Mouse (Mus musculus) forebrain, embryonic 11.5 days (tissue): ENCODE data around the gene Gm21876. TPM values are rescaled to one million over a fixed set of nuclear protein-coding genes. Genes with fewer than 3 reads are reported as not detected.
"Not testable (repeated sequence)": the region's sequence is repeated elsewhere in the genome, so short reads cannot be mapped to it uniquely, and the experiment has no call there.

ENCODE experiments used
- ATAC-seq: fragments of 200-750 bp; cut with Nextera tagmentation; replicated peaks from 2 replicates; pipeline ENCODE4 v1.8.0; 2017; ENCODE audit warnings: moderate TSS enrichment; ENCODE audit not compliant: low FRiP score
- DNase-seq: peaks from one replicate; pipeline ENCODE4 v3.0.0-alpha.2; 2017; ENCODE audit warnings: low spot score
- H3K27ac ChIP-seq: fragments of 300-500 bp; sonication (generic); 2 replicates; pipeline ENCODE4 v1.5.1; 2014; ENCODE audit warnings: low read depth, low read length
- H3K27me3 ChIP-seq: fragments of 300-500 bp; sonication (generic); 2 replicates; pipeline ENCODE4 v1.6.1; 2014; ENCODE audit warnings: mild to moderate bottlenecking, low read length, mixed read lengths; ENCODE audit not compliant: control insufficient read depth, insufficient read depth
- H3K36me3 ChIP-seq: fragments of 300-500 bp; sonication (generic); 2 replicates; pipeline ENCODE4 v1.6.1; 2014; ENCODE audit warnings: mild to moderate bottlenecking, low read length, moderate library complexity, mixed read lengths; ENCODE audit not compliant: control insufficient read depth, insufficient read depth
- H3K4me1 ChIP-seq: fragments of 300-500 bp; sonication (generic); replicated peaks from 2 replicates; pipeline ENCODE4 v1.6.1; 2014; ENCODE audit warnings: low read length, mixed read lengths; ENCODE audit not compliant: control insufficient read depth, insufficient read depth
- H3K4me2 ChIP-seq: fragments of 300-500 bp; sonication (generic); 2 replicates; pipeline ENCODE4 v1.6.1; 2014; ENCODE audit warnings: low read depth, mild to moderate bottlenecking, low read length, moderate library complexity, mixed read lengths; ENCODE audit not compliant: severe bottlenecking
- H3K4me3 ChIP-seq: fragments of 300-500 bp; sonication (generic); 2 replicates; pipeline ENCODE4 v1.5.1; 2014; ENCODE audit warnings: low read depth, low read length
- H3K9ac ChIP-seq: fragments of 300-500 bp; sonication (generic); 2 replicates; pipeline ENCODE4 v1.6.1; 2014; ENCODE audit warnings: low read length
- H3K9me3 ChIP-seq: fragments of 300-500 bp; sonication (generic); 2 replicates; pipeline ENCODE4 v1.6.1; 2016; ENCODE audit warnings: low read length, mixed read lengths; ENCODE audit not compliant: control insufficient read depth
- WGBS: fragments of 180-500 bp; shearing (Covaris S2); extraction: QIAGEN DNeasy Blood & Tissue Kit; methylation state at CpG from one replicate; pipeline ENCODE4 v1.1.7; 2014; 5-methylcytosine and 5-hydroxymethylcytosine counted together
- polyA plus RNA-seq: library from polyadenylated mRNA; unstranded; fragments of >200 nt; fragmentation: Nextera tagmentation; extraction: Ambion mirVana; gene quantifications from 2 replicates; pipeline ENCODE4 v1.2.1, GENCODE M21; 2014

Gene Gm21876
- polyA plus RNA-seq: not detected in 2 replicates

GRCm38 (mm10) chrX:21175553-21175952, at the start of gene Gm21876:
Gene Gm21876 (minus strand): TSS chrX:21175653.
- Histone ChIP-seq H3K9me3 (no peaks in the 10 kb centered on the region), H3K36me3 (no peaks in the 10 kb centered on the region), H3K4me2 (no peak within 1 kb of the TSS), H3K4me3 (no peak within 1 kb of the TSS), H3K27me3 (no peaks in the 10 kb centered on the region), H3K4me1 (no peaks in the 10 kb centered on the region), H3K9ac (no peak within 1 kb of the TSS), H3K27ac (no peak within 1 kb of the TSS)
- ATAC-seq (no peak), DNase-seq (no peak)
- 80% methylated on average over 3 of the region's 3 CpGs for WGBS

- H3K4me2 ChIP-seq: no peak overlapping the region
- H3K27me3 ChIP-seq: no peaks in the 10 kb centered on the region
- no peak for DNase-seq
- WGBS: 78% methylated on average over 3 of the region's 3 CpGs
- H3K27ac ChIP-seq: no peak overlapping the region
- no peak overlapping the region for H3K9ac ChIP-seq
- no peak for ATAC-seq
- H3K4me1 ChIP-seq: no peaks in the 10 kb centered on the region
- no peaks in the 10 kb centered on the region for H3K9me3 ChIP-seq
- no peak overlapping the region for H3K4me3 ChIP-seq
- no peaks in the 10 kb centered on the region for H3K36me3 ChIP-seq
These were observed 45.0 kb upstream of the Gm21876 start for GRCm38 (mm10) chrX:21220422-21220821.

- not testable (repeated sequence) for H3K36me3 ChIP-seq, ATAC-seq, H3K9ac ChIP-seq, H3K4me1 ChIP-seq, H3K4me2 ChIP-seq, H3K27ac ChIP-seq, H3K9me3 ChIP-seq, H3K4me3 ChIP-seq, DNase-seq, H3K27me3 ChIP-seq
- WGBS: 90% methylated on average over 24 of the region's 25 CpGs
These were observed 28.8 kb downstream of the Gm21876 start for GRCm38 (mm10) chrX:21146675-21147074.

Other genes with a start within 250 kb of the Gm21876 start
- 4.5 and 5.7 TPM in 2 replicates for gene Cfp, start 244.1 kb downstream of the Gm21876 start, polyA plus RNA-seq
- 9.9 and 10.0 TPM in 2 replicates for gene Elk1, start 225.0 kb downstream of the Gm21876 start, polyA plus RNA-seq
- gene Uxt, start 213.6 kb downstream of the Gm21876 start, polyA plus RNA-seq: 56.2 and 62.6 TPM in 2 replicates
- 6.7 and 7.8 TPM in 2 replicates for gene Zfp182, start 113.3 kb downstream of the Gm21876 start, polyA plus RNA-seq
- not detected in 2 replicates for gene Spaca5, start 107.2 kb downstream of the Gm21876 start, polyA plus RNA-seq
- 1.7 and 2.6 TPM in 2 replicates for gene Zfp300, start 86.1 kb downstream of the Gm21876 start, polyA plus RNA-seq
- not detected in 2 replicates for gene Ssxa1, start 59.8 kb downstream of the Gm21876 start, polyA plus RNA-seq